Mouse (Mus musculus) liver, adult 2 months (tissue): Measurements from ENCODE around the gene Rab31. TPM values are rescaled to one million over a fixed set of nuclear protein-coding genes. Genes with fewer than 3 reads are reported as not detected.

Experiments
- DNase-seq: peaks from one replicate; pipeline ENCODE4 v3.0.0-alpha.2; 2011; ENCODE audit warnings: low read depth, low spot score; ENCODE audit errors: extremely low read depth
- H3K27ac ChIP-seq: fragments of 200-500 bp; replicated peaks from 2 replicates; pipeline ENCODE4 v1.5.1; 2012; ENCODE audit warnings: low read depth, mild to moderate bottlenecking, control low read depth, inconsistent platforms, low read length; ENCODE audit not compliant: insufficient read depth
- H3K27me3 ChIP-seq: fragments of 200-500 bp; 2 replicates; pipeline ENCODE4 v1.6.1; 2012; ENCODE audit warnings: mild to moderate bottlenecking, moderate library complexity, low read length, inconsistent platforms; ENCODE audit not compliant: control insufficient read depth, insufficient read depth
- H3K36me3 ChIP-seq: fragments of 200-500 bp; 2 replicates; pipeline ENCODE4 v1.6.1; 2012; ENCODE audit warnings: low read length, inconsistent platforms; ENCODE audit not compliant: control insufficient read depth, insufficient read depth
- H3K4me1 ChIP-seq: fragments of 200-500 bp; 2 replicates; pipeline ENCODE4 v1.6.1; 2011; ENCODE audit warnings: low read length; ENCODE audit not compliant: control insufficient read depth, insufficient read depth
- H3K4me3 ChIP-seq: fragments of 200-500 bp; 2 replicates; pipeline ENCODE4 v1.5.1; 2011; ENCODE audit warnings: low read depth, mild to moderate bottlenecking, control low read depth, low read length, moderate library complexity; ENCODE audit not compliant: insufficient read depth
- H3K79me2 ChIP-seq: fragments of 200-500 bp; 2 replicates; pipeline ENCODE4 v1.6.1; 2012; ENCODE audit warnings: inconsistent platforms, mild to moderate bottlenecking, low read length, moderate library complexity; ENCODE audit not compliant: control insufficient read depth, insufficient read depth
- H3K9ac ChIP-seq: fragments of 200-500 bp; 2 replicates; pipeline ENCODE4 v1.6.1; 2012; ENCODE audit warnings: low read depth, mild to moderate bottlenecking, control low read depth, inconsistent platforms, low read length
- CTCF ChIP-seq: fragments of 200-500 bp; IDR thresholded peaks from 2 replicates; pipeline ENCODE4 v1.5.1; 2011; ENCODE audit warnings: low read depth, low read length, control low read depth
- POLR2A ChIP-seq: fragments of 200-500 bp; IDR thresholded peaks from 2 replicates; pipeline ENCODE4 v1.6.1; 2011; ENCODE audit warnings: low read length, control low read depth; ENCODE audit not compliant: insufficient read depth; ENCODE audit errors: extremely low read depth
- WGBS: fragments of 180-500 bp; shearing (Covaris S2); methylation state at CpG from one replicate; pipeline ENCODE4 v1.1.7; 2018; 5-methylcytosine and 5-hydroxymethylcytosine counted together
- polyA plus RNA-seq: library from polyadenylated mRNA; depleted of rRNA; stranded (reverse); fragments of >200 nt; gene quantifications from 2 replicates; pipeline ENCODE4 v1.2.3, GENCODE M21; 2012
- total RNA-seq: library from RNA; depleted of rRNA; stranded (reverse); fragments of >200 nt; gene quantifications from 2 replicates; pipeline ENCODE4 v1.2.3, GENCODE M21; 2014

Rab31 gene
- total and polyA plus RNA-seq, 2 experiments, result 3.5 to 5.4 TPM

DNA sequence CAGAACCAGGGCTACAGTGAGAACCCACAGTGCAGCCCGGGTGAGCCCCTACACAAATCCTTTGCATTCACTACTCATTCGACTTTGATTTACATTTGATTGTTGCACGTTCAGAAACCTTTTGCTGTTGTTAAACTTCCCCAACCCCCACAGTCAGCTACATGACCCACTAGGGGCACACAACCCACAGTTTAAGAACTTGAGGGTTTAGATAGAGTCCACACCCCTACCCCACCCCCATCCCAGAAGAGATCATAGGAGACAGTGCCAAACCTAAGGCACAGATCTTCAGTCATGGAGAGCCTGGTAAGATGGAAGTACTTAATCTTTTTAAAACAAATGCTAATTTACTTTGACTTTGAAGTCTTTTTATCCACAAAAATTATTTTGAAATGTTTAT lies 156.9 kb downstream of the Rab31 start:
- no peak for DNase-seq
- Histone ChIP-seq H3K27me3 (no peaks in the 10 kb centered on the region), H3K9ac (no peak overlapping the region), H3K79me2 (peaks cover 11% of the 10 kb centered on the region), H3K4me3 (no peak overlapping the region), H3K36me3 (no peaks in the 10 kb centered on the region), H3K27ac (no peak overlapping the region), H3K4me1 (peaks cover 6% of the 10 kb centered on the region)
- no peak for TF ChIP-seq POLR2A
- no peak for TF ChIP-seq CTCF
- 72% methylated on average over 3 of the region's 3 CpGs for WGBS

- Histone ChIP-seq H3K36me3 (no peaks in the 10 kb centered on the region), H3K4me1 (peaks cover 6% of the 10 kb centered on the region), H3K9ac (peak overlapping the region; percentile 26), H3K27ac (peak overlapping the region; percentile 94), H3K79me2 (peaks cover 13% of the 10 kb centered on the region), H3K27me3 (no peaks in the 10 kb centered on the region), H3K4me3 (peak overlapping the region; percentile 77)
- DNase-seq, result no peak
- TF ChIP-seq POLR2A, result no peak
- no peak for TF ChIP-seq CTCF
- 5% methylated on average over 9 of the region's 9 CpGs for WGBS
These were observed 158.1 kb downstream of the Rab31 start for GRCm38 (mm10) chr17:65614431-65614830.

DNA sequence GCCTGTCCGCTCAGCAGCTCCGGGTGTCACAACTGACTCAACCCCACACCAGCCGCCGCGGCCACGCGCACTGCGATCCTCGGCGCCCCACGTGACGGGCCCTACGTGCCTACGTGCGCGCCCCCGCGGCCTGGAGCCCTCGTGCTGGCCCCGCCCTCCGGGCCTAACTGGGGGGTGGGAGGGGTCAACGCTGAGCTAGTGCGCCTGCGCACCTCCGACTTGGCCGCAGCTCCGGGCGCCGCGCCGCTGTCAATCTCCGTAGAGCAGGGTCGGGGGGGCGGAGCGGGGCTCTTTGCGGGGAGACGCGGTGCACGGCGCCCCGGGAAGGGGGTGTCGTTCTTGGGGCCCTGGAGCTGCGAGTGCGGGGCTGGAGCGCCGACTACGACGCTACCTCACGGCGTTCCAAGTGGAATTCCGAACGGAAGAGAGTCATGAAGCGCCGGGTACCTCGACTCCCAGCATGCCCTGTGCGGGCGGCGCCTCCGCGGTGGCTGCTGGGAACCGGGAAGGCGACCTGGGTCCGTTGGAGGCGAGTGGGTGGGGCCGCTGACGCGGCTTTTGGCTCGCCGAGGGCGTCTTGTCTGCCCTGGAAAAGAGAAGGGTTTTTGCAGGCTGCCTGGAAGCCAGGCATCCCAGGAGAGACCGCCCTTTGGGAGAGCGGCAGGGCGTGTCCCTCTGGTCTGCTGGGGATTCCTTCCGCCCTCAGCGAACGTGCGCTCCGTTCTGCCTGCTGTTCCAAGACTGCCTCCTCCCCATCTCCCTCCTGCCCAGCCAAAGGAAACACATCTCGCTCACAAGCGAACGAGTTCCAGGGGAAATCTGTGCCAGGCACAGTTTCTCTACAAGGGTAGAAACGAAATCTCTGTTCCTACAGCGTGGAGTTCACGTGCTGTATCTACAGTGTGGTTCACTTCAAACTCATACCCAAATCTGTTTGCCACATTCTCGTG lies 158.8 kb downstream of the Rab31 start, which contains the start of gene Vapa:
Vapa (minus strand) TSS at position 93 of the 950 bp plus-strand sequence.
- Histone ChIP-seq H3K36me3 (no peaks in the 10 kb centered on the region), H3K4me1 (peaks cover 10% of the 10 kb centered on the region), H3K27ac (peak within 1 kb of the TSS; percentile 95), H3K27me3 (no peaks in the 10 kb centered on the region), H3K79me2 (peaks cover 20% of the 10 kb centered on the region), H3K4me3 (peak within 1 kb of the TSS; percentile 99), H3K9ac (peak within 1 kb of the TSS; percentile 99)
- no peak for TF ChIP-seq CTCF
- peak; percentile 84 for TF ChIP-seq POLR2A
- DNase-seq, result peak; percentile 93
- WGBS, result under 1% methylated on average over 85 of the region's 85 CpGs

- Histone ChIP-seq H3K36me3 (no peaks in the 10 kb centered on the region), H3K9ac (peak overlapping the region; percentile 99), H3K27me3 (no peaks in the 10 kb centered on the region), H3K4me3 (peak overlapping the region; percentile 99), H3K4me1 (peaks cover 13% of the 10 kb centered on the region), H3K27ac (peak overlapping the region; percentile 95), H3K79me2 (peaks cover 21% of the 10 kb centered on the region)
- under 1% methylated on average over 42 of the region's 42 CpGs for WGBS
- DNase-seq, result no peak
- TF ChIP-seq POLR2A (no peak), CTCF (no peak)
These were observed 159.4 kb downstream of the Rab31 start for GRCm38 (mm10) chr17:65613142-65613462.

DNA sequence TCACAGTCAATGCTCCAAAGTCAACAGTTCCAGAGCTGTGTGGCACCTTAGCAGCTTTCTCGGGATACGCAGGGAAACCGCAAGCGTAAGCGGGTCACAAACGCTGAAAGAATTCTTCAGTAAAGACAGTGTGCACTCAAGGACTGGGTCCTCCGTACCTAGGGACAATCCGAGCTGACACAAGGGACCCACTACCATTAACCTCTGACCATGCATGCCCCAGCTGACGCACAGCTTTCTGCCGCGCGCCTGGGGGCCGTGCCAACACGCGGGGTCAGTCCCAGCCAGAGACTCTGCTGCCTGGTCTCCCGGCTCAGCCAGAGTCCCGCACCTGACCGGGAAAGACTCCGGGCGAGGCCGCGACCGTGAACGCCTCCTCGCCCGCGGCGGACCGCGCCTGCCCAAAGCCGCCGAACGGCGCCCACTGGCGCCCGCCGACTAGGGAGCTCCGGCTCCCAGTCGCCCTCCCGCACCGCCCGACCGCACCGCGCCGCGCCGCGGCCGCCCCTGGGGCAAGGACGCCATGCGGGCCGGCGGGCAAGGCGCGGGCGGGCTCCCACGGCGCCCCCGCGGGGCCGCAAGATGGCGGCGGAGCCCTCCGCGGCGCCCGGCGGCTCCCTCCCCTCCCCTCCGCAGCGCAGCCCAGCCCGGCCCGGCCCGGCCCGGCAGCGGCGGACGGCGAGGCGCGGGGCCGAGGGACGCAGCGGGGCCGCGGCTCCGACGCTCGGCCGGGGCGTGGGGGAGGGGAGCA lies 160.0 kb downstream of the Rab31 start:
- peaks cover 17% of the 10 kb centered on the region for H3K4me1 ChIP-seq
- 4% methylated on average over 84 of the region's 91 CpGs for WGBS
- H3K79me2 ChIP-seq, result peaks cover 25% of the 10 kb centered on the region
- DNase-seq, result peak; percentile 60
- H3K9ac ChIP-seq, result peak overlapping the region; percentile 99
- H3K27ac ChIP-seq, result peak overlapping the region; percentile 95
- peak overlapping the region; percentile 99 for H3K4me3 ChIP-seq
- H3K36me3 ChIP-seq, result no peaks in the 10 kb centered on the region
- 0 out of 2 replicates have a peak, but pooled peaks have one; percentile 19 for TF ChIP-seq POLR2A
- no peak for TF ChIP-seq CTCF
- no peaks in the 10 kb centered on the region for H3K27me3 ChIP-seq
